In the genomic region with DNA sequence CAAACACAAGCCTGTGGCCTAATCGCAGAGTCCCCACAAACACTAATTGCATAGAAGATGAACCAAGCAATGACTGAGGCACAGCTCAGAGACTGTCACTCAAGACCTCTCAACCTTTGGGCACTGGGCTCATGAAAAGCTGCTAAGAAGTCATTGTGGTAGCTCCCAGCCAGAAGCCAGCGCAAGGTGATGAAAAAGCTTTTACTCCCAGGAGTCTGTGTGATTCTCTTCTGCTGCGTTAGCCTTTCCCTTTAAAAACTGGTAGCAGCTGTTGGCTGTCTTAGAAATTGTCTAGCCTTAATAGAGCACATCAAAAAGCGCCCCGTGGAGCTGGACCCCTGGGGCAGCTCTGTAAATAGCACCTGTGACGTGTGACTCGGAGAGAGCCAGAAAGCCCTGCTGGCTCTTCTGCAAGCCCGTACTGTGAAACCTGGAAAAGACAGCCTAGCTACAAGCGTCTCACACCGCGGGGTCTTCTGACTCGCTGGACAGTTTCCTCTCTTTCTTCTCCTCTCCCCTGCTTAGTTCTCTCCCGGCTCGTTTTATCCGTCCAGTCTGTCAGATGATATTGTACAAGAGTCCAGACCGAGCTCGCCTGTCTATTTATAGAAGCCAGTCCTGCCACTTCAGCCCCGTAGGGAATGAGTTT, we compare ENCODE assay signal across 8 mouse cellular contexts. TPM values are rescaled to one million over a fixed set of nuclear protein-coding genes. Genes with fewer than 3 reads are reported as not detected.
DNase-seq lines count a peak whose midpoint lies in the region; ATAC-seq and TF ChIP-seq lines count a peak whose summit lies in the region.

No protein-coding gene starts in this region.

- peak; percentile 93 for DNase-seq in heart, adult 11 months
- DNase-seq in heart, postnatal 25 days (ENCODE audit: low spot score) = no peak
- peak; percentile 52 to 63 for DNase-seq in cerebellum, postnatal 36 days
- peak; percentile 32 for DNase-seq in lung, postnatal 36 days
- DNase-seq in T-cell, adult 2 months (ENCODE audit: low spot score) = no peak

- no peak overlapping the region for H3K4me3 ChIP-seq in intestine, postnatal 0 days (ENCODE audit: low read depth, low read length)
- peak overlapping the region; percentile 4 for H3K4me3 ChIP-seq in stomach, embryonic 16.5 days (replicated peaks; ENCODE audit: low read length)

- H3K27me3 ChIP-seq in intestine, postnatal 0 days (replicated peaks; ENCODE audit: control insufficient read depth, insufficient read depth, low read length) = no peaks in the 10 kb centered on the region
- no peaks in the 10 kb centered on the region; the same call in 1 of the 2 replicates for H3K27me3 ChIP-seq in stomach, embryonic 16.5 days (ENCODE audit: control insufficient read depth, insufficient read depth, low read length)

- H3K27ac ChIP-seq in intestine, postnatal 0 days (ENCODE audit: low read depth, low read length) = no peak overlapping the region
- H3K27ac ChIP-seq in stomach, embryonic 16.5 days (ENCODE audit: low read length) = no peak overlapping the region; the same call in 1 of the 2 replicates

- TF ChIP-seq CTCF in intestine, postnatal 0 days (IDR thresholded peaks at IDR 0.05; ENCODE audit: low read depth) = no peak

- intact Hi-C loops in heart, postnatal 25 days (cut with DNase I) = loop anchor here (5.0 kb wide), 1 partner anchor 39 kb away; no protein-coding TSS in a partner anchor

- WGBS in intestine, postnatal 0 days = 17% methylated on average over 18 of the region's 18 CpGs
- WGBS in stomach, embryonic 16.5 days = 8% methylated on average over 18 of the region's 18 CpGs

- ATAC-seq in granulocyte monocyte progenitor cell, adult 5-6 weeks (replicated peaks; ENCODE audit: poor library complexity, severe bottlenecking) = peak; percentile 46
- ATAC-seq in intestine, postnatal 0 days = no peak
- ATAC-seq in stomach, embryonic 16.5 days (ENCODE audit: insufficient read depth, low FRiP score) = peak; percentile 64

- no peaks in the 10 kb centered on the region for H3K36me3 ChIP-seq in intestine, postnatal 0 days (ENCODE audit: control insufficient read depth, insufficient read depth)
- no peaks in the 10 kb centered on the region for H3K36me3 ChIP-seq in stomach, embryonic 16.5 days (ENCODE audit: control insufficient read depth, insufficient read depth, low read length)

- 0 out of 2 replicates have a peak, but pooled peaks cover 4% of the 10 kb centered on the region for H3K4me1 ChIP-seq in intestine, postnatal 0 days (replicated peaks; ENCODE audit: control insufficient read depth, insufficient read depth, low read length)
- no peaks in the 10 kb centered on the region for H3K4me1 ChIP-seq in stomach, embryonic 16.5 days (ENCODE audit: control insufficient read depth, insufficient read depth, low read length)

- peak overlapping the region; percentile 54 for H3K4me2 ChIP-seq in intestine, postnatal 0 days (replicated peaks; ENCODE audit: low read depth)
- peak overlapping the region; percentile 38 for H3K4me2 ChIP-seq in stomach, embryonic 16.5 days (ENCODE audit: low read depth, low read length)

- H3K9ac ChIP-seq in intestine, postnatal 0 days (ENCODE audit: low read depth, low read length) = no peak overlapping the region
- H3K9ac ChIP-seq in stomach, embryonic 16.5 days (ENCODE audit: low read length) = no peak overlapping the region

- H3K9me3 ChIP-seq in intestine, postnatal 0 days (ENCODE audit: control insufficient read depth) = no peaks in the 10 kb centered on the region
- H3K9me3 ChIP-seq in stomach, embryonic 16.5 days (replicated peaks; ENCODE audit: control insufficient read depth, low read length) = no peaks in the 10 kb centered on the region

RNA-seq across cellular contexts. Expression of gene Serbp1, which starts 9.4 kb away (rescaled TPM):
- 100 to 1,000 TPM; 191 to 213 TPM for total RNA-seq in heart, postnatal 25 days (2021)
- total RNA-seq in granulocyte monocyte progenitor cell, adult 5-6 weeks (2014; fragmentation: Nextera tagmentation) = 799 and 903 TPM in 2 replicates
- 2,516 and 2,875 TPM in 2 replicates for total RNA-seq in granulocyte monocyte progenitor cell, adult 5-6 weeks (2017)
- 209 and 220 TPM in 2 replicates for polyA plus RNA-seq in intestine, postnatal 0 days (2015; fragmentation: Nextera tagmentation; extraction: Ambion mirVana)
- 277 and 295 TPM in 2 replicates for polyA plus RNA-seq in stomach, embryonic 16.5 days (2015; fragmentation: Nextera tagmentation; extraction: Ambion mirVana)

Comparison
In these comparisons a context has a peak if more than half of its experiments do, and no peak if none do; other contexts are left out.
1. DNase-seq: peak in heart, adult 11 months (single experiment), cerebellum, postnatal 36 days (2 of 2) and lung, postnatal 36 days (single experiment); none in heart, postnatal 25 days (single experiment) and T-cell, adult 2 months (single experiment).